Mouse (Mus musculus): ENCODE measurements around the gene Ccnb2.

- TF ChIP-seq GATA1 (IDR thresholded peaks at IDR 0.05; ENCODE audit: borderline replicate concordance, low read length) (no peak), FLI1 (IDR thresholded peaks at IDR 0.05; ENCODE audit: low read length) (no peak)
Measured at GRCm38 (mm10) chr9:70382091-70382490, 39.3 kb downstream of the Ccnb2 start.

Measured in megakaryocyte, embryonic 14.5 days (primary cell).